Mouse (Mus musculus): ENCODE results near the gene Fbxo22. TPM values are rescaled to one million over a fixed set of nuclear protein-coding genes. Genes with fewer than 3 reads are reported as not detected.
"Not testable (repeated sequence)": the region's sequence is repeated elsewhere in the genome, so short reads cannot be mapped to it uniquely, and the experiment has no call there.

Gene Fbxo22
- polyA plus RNA-seq, 1 experiment from 2014 or later: 71.5 TPM

GRCm38 (mm10) chr9:55215648-55216047, 6.9 kb downstream of the Fbxo22 start:
- Histone ChIP-seq H3K9ac (replicated peaks) (no peak overlapping the region), H3K4me2 (no peak overlapping the region), H3K36me3 (peaks cover 87% of the 10 kb centered on the region), H3K9me3 (no peaks in the 10 kb centered on the region), H3K4me3 (replicated peaks) (no peak overlapping the region), H3K4me1 (replicated peaks) (no peaks in the 10 kb centered on the region; the same call in 1 of the 2 replicates), H3K27me3 (no peaks in the 10 kb centered on the region), H3K27ac (no peak overlapping the region)
- WGBS: 88% methylated on average over 3 of the region's 3 CpGs
- ATAC-seq (ENCODE audit: insufficient number of reproducible peaks, insufficient read depth, low FRiP score, low TSS enrichment, low read depth): no peak

DNA sequence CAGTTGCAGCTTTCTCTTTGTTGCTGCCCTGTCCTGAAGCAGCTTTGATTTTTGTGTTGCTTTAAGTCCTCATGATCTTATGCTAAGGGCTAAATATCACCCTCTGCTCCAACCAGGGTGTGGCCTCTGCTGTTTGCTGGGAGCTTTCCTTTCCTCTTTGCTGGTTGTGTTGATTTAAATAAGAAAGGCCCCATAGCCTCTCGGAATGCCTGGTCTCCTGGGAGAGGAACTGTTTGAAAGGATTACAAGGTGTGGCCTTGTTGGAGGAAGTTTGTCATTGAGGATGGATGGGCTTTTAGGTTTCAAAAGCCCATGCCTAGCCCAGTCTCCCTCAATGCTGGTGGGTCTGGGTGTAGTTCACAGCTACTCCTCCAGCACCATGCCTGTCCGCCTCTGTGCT, 7.4 kb downstream of the Fbxo22 start:
- 79% methylated on average over 2 of the region's 2 CpGs for WGBS
- Histone ChIP-seq H3K9ac (replicated peaks) (no peak overlapping the region), H3K4me1 (replicated peaks) (no peaks in the 10 kb centered on the region; the same call in 1 of the 2 replicates), H3K27ac (no peak overlapping the region), H3K9me3 (no peaks in the 10 kb centered on the region), H3K36me3 (peaks cover 91% of the 10 kb centered on the region), H3K4me3 (replicated peaks) (no peak overlapping the region), H3K4me2 (no peak overlapping the region), H3K27me3 (no peaks in the 10 kb centered on the region)
- ATAC-seq (ENCODE audit: insufficient number of reproducible peaks, insufficient read depth, low FRiP score, low TSS enrichment, low read depth): no peak

DNA sequence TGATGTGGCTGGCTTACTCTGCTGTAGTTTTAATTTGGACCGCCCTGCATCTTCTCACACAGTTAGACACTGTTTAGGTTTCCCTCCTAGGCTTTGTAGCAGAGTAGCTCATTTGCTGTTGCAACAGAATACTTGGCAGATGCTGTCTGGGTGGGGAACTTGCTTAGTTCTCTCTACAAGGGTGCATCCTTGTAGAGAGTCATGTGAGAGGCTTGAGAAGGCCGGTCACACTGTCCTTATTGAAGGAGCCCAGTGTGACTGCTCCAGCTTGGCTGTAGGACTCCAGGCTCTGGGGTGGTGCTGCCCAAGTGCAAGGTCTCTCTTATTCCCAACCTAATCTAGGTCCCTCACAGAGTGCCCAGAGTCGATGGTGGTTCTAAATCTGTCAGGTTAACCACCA, 8.7 kb downstream of the Fbxo22 start:
- no peak overlapping the region for H3K9ac ChIP-seq (replicated peaks)
- no peaks in the 10 kb centered on the region for H3K9me3 ChIP-seq
- no peaks in the 10 kb centered on the region for H3K27me3 ChIP-seq
- H3K27ac ChIP-seq: no peak overlapping the region
- H3K4me2 ChIP-seq: no peak overlapping the region
- WGBS: 94% methylated on average over 3 of the region's 3 CpGs
- no peaks in the 10 kb centered on the region for H3K4me1 ChIP-seq (replicated peaks)
- H3K4me3 ChIP-seq (replicated peaks): no peak overlapping the region
- no peak for ATAC-seq (ENCODE audit: insufficient number of reproducible peaks, insufficient read depth, low FRiP score, low TSS enrichment, low read depth)
- H3K36me3 ChIP-seq: peaks cover 95% of the 10 kb centered on the region

GRCm38 (mm10) chr9:55225165-55225737, 16.5 kb downstream of the Fbxo22 start:
- Histone ChIP-seq H3K4me1 (replicated peaks) (no peaks in the 10 kb centered on the region), H3K36me3 (peaks cover 60% of the 10 kb centered on the region), H3K4me3 (replicated peaks) (no peak overlapping the region), H3K4me2 (no peak overlapping the region), H3K27me3 (no peaks in the 10 kb centered on the region), H3K9me3 (no peaks in the 10 kb centered on the region), H3K27ac (no peak overlapping the region), H3K9ac (replicated peaks) (no peak overlapping the region)
- whole genome bisulfite sequencing: 89% methylated on average over 7 of the region's 7 CpGs
- no peak for ATAC-seq (ENCODE audit: insufficient number of reproducible peaks, insufficient read depth, low FRiP score, low TSS enrichment, low read depth)

DNA sequence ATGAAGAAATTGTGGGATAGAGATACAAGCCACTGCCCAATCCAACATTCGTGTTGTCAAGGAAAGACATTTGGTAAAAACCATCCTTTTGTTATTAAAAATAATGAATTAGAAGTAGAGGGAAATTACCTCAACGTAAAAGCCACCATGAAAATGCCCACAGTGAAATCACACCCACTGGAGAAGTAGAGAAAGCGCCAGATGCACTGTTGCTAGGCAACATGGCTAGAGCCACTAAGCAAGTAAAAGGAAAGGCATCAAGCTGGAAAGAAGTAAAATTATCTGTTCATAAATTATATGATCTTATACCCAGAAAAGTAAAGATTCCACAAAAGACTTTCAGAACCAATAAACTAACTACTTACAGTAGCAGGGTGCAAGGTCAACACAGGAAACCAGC, 17.5 kb downstream of the Fbxo22 start:
- H3K4me3 ChIP-seq (replicated peaks): no peak overlapping the region
- H3K9me3 ChIP-seq: no peaks in the 10 kb centered on the region
- no peak overlapping the region for H3K27ac ChIP-seq
- H3K4me2 ChIP-seq: no peak overlapping the region
- H3K27me3 ChIP-seq: no peaks in the 10 kb centered on the region
- 88% methylated on average over 3 of the region's 3 CpGs for whole genome bisulfite sequencing
- H3K36me3 ChIP-seq: peaks cover 50% of the 10 kb centered on the region
- ATAC-seq (ENCODE audit: insufficient number of reproducible peaks, insufficient read depth, low FRiP score, low TSS enrichment, low read depth): no peak
- no peaks in the 10 kb centered on the region for H3K4me1 ChIP-seq (replicated peaks)
- H3K9ac ChIP-seq (replicated peaks): no peak overlapping the region

- H3K36me3 ChIP-seq: peaks cover 31% of the 10 kb centered on the region
- no peaks in the 10 kb centered on the region for H3K9me3 ChIP-seq
- no peak overlapping the region for H3K27ac ChIP-seq
- H3K4me1 ChIP-seq (replicated peaks): no peaks in the 10 kb centered on the region
- no peak overlapping the region for H3K9ac ChIP-seq (replicated peaks)
- H3K4me3 ChIP-seq (replicated peaks): no peak overlapping the region
- no peak for ATAC-seq (ENCODE audit: insufficient number of reproducible peaks, insufficient read depth, low FRiP score, low TSS enrichment, low read depth)
- no peak overlapping the region for H3K4me2 ChIP-seq
- H3K27me3 ChIP-seq: no peaks in the 10 kb centered on the region
- WGBS: 88% methylated on average over 4 of the region's 4 CpGs
These were observed 19.4 kb downstream of the Fbxo22 start for GRCm38 (mm10) chr9:55228149-55228548.

DNA sequence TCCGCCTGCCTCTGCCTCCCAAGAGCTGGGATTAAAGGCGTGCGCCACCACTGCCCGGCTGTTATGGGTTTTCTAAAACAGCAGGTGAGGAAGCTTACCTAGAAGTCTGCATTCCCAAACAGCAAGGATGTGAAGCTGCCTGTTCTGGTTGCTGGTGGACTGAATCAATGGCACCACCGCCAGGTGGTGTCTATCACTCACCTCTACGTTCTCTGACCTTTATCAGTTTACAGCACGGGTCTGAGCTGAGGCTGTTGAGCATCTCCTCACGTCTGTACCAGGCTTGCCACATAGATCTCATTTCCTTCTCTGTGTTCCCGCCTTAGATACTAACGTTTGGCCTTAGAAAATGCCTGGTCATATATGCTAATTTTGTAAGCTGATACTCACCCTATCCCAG, 20.3 kb downstream of the Fbxo22 start:
- Histone ChIP-seq H3K36me3 (peaks cover 23% of the 10 kb centered on the region), H3K9me3 (no peaks in the 10 kb centered on the region), H3K9ac (replicated peaks) (no peak overlapping the region), H3K27me3 (no peaks in the 10 kb centered on the region), H3K4me3 (replicated peaks) (no peak overlapping the region), H3K4me1 (replicated peaks) (no peaks in the 10 kb centered on the region), H3K27ac (no peak overlapping the region), H3K4me2 (no peak overlapping the region)
- no peak for ATAC-seq (ENCODE audit: insufficient number of reproducible peaks, insufficient read depth, low FRiP score, low TSS enrichment, low read depth)
- 64% methylated on average over 10 of the region's 10 CpGs for WGBS

DNA sequence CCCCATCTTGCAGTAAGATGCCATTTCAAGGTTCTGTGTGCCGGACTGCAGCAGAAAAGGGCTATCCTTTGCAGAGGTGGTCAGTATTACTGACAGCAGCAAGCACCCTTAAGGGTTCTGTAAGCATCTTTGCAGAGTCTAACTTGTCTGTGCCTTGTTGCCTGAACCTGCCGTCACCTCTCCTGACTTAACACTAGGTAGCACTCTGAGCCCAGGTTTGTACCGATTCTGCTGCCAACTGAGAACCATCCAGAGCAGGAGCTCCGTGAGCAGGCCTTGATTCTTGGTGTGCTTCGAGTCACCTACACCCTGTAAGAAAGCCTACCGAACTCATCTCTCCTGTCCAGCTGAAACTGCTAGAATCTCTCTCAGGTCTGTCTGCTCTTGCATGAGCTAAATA, 22.8 kb downstream of the Fbxo22 start:
- no peak overlapping the region for H3K4me2 ChIP-seq
- H3K4me3 ChIP-seq (replicated peaks): no peak overlapping the region
- 62% methylated on average over 6 of the region's 6 CpGs for WGBS
- no peaks in the 10 kb centered on the region for H3K36me3 ChIP-seq
- H3K9me3 ChIP-seq: no peaks in the 10 kb centered on the region
- no peak for ATAC-seq (ENCODE audit: insufficient number of reproducible peaks, insufficient read depth, low FRiP score, low TSS enrichment, low read depth)
- no peaks in the 10 kb centered on the region for H3K4me1 ChIP-seq (replicated peaks)
- H3K9ac ChIP-seq (replicated peaks): no peak overlapping the region
- H3K27ac ChIP-seq: no peak overlapping the region
- H3K27me3 ChIP-seq: no peaks in the 10 kb centered on the region

GRCm38 (mm10) chr9:55232110-55232509, 23.4 kb downstream of the Fbxo22 start:
- H3K4me1 ChIP-seq (replicated peaks): no peaks in the 10 kb centered on the region
- no peaks in the 10 kb centered on the region for H3K9me3 ChIP-seq
- no peak overlapping the region for H3K9ac ChIP-seq (replicated peaks)
- no peak overlapping the region for H3K27ac ChIP-seq
- no peaks in the 10 kb centered on the region for H3K27me3 ChIP-seq
- no peaks in the 10 kb centered on the region for H3K36me3 ChIP-seq
- H3K4me2 ChIP-seq: no peak overlapping the region
- H3K4me3 ChIP-seq (replicated peaks): no peak overlapping the region
- WGBS: 94% methylated on average over 5 of the region's 5 CpGs
- ATAC-seq (ENCODE audit: insufficient number of reproducible peaks, insufficient read depth, low FRiP score, low TSS enrichment, low read depth): no peak

DNA sequence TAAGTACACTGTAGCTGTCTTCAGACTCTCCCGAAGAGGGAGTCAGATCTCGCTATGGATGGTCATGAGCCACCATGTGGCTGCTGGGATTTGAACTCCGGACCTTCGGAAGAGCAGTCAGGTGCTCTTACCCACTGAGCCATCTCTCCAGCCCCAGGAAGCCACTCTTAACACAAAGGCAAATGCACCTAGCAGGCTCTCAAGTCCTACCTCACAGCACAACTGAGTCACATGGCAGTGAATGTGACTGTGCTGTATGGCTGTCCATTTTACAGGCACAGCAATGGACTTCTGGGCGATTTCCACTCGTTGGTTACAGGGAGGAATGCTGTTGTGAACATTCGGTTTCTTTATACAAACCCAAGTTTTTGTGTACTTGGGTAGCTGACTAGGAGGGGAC, 23.9 kb downstream of the Fbxo22 start:
- Histone ChIP-seq H3K9me3 (no peaks in the 10 kb centered on the region), H3K27me3 (no peaks in the 10 kb centered on the region), H3K4me3 (replicated peaks) (no peak overlapping the region), H3K9ac (replicated peaks) (no peak overlapping the region), H3K36me3 (no peaks in the 10 kb centered on the region), H3K4me1 (replicated peaks) (no peaks in the 10 kb centered on the region), H3K27ac (no peak overlapping the region), H3K4me2 (no peak overlapping the region)
- WGBS: 89% methylated on average over 7 of the region's 7 CpGs
- ATAC-seq (ENCODE audit: insufficient number of reproducible peaks, insufficient read depth, low FRiP score, low TSS enrichment, low read depth): no peak

DNA sequence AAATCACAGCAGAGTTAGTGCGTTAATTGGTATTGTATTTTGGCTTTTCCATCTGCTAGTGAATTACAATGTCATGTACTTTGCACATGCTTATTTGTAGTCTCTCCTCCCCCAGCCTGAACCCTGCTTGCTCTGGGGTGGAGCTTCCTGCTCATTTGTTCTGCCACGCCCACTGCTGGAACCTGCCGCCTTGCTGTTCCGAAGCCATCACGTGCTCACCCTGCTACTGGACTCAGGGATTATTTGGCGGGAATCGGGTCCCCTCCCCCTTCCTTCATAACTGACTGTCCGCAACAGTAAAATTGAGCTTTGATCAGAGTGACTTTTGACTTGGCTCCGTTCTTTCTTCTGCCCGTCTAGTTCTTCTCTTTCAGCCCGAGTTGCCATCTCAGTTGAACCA, 24.4 kb downstream of the Fbxo22 start:
- not testable (repeated sequence) for H3K36me3 ChIP-seq; H3K4me2 ChIP-seq; H3K9ac ChIP-seq (replicated peaks); H3K27ac ChIP-seq; H3K4me3 ChIP-seq (replicated peaks); ATAC-seq (ENCODE audit: insufficient number of reproducible peaks, insufficient read depth, low FRiP score, low TSS enrichment, low read depth); H3K9me3 ChIP-seq; H3K4me1 ChIP-seq (replicated peaks); H3K27me3 ChIP-seq
- WGBS: 58% methylated on average over 11 of the region's 11 CpGs

Data from limb, embryonic 12.5 days (tissue).